Mouse (Mus musculus): ENCODE measurements around the gene Mtx2.

Gene Mtx2

DNA sequence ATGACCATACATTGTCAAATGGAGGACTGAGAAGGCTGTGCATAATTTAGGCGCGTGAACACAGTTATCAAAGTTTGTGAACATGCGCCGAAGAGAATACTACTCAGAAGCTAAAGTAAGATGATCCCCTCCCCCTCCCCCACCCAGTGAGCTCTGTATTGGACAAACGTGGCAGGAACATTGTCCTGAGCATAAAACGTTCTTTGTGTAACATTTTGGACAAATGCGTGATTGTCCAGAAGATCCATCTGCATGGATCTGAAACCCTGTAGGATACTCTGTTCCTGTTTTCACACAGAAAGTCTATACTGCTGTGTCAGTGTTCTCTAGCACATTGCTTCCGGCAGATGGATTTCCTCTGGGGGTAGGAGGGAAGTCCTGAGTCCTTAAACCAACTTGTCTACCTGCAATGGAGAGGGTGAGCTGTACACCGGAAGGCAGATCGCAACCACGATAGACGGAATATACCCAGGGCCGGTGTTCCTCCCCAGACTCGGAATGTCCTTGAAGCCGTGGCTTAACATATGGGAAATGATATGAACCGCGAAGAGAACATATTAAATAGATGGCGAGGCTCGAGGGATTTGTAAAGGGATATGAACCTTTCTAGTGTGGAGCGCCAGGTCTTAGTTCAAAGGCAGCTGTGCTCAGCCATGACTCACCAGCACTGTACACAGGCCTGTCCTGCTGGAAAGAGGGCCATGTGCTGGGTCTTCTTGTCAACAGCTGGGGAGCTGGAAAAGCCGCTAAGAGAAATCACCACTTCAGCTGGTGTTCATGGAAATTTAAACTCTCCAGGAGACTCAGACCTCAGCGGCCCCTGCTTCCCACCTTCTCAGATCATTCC lies 100.6 kb downstream of the Mtx2 start:
- DNase-seq = no peak

Measured in kidney, adult 9 months (tissue).